Mouse (Mus musculus) G1E (cell line): ENCODE measurements around the gene Ccdc107. TPM values are rescaled to one million over a fixed set of nuclear protein-coding genes. Genes with fewer than 3 reads are reported as not detected.

ENCODE experiments used
- ATAC-seq: 2 replicates; pipeline ENCODE4 v1.8.0; 2016; ENCODE audit warnings: mild to moderate bottlenecking; ENCODE audit not compliant: insufficient number of reproducible peaks, poor library complexity, low FRiP score, severe bottlenecking; ENCODE audit errors: extremely low read depth
- DNase-seq: peaks from one replicate; pipeline ENCODE4 v3.0.0; 2012; ENCODE audit warnings: low spot score
- H3K27me3 ChIP-seq: 2 replicates; pipeline ENCODE4 v1.6.1; 2012; ENCODE audit warnings: mild to moderate bottlenecking, low read length, inconsistent platforms; ENCODE audit not compliant: insufficient read depth
- H3K36me3 ChIP-seq: replicated peaks from 2 replicates; pipeline ENCODE3; 2012; ENCODE audit warnings: mild to moderate bottlenecking, inconsistent platforms
- H3K4me1 ChIP-seq: 2 replicates; pipeline ENCODE4 v1.6.1; 2012; ENCODE audit warnings: low read depth, low read length, inconsistent platforms, mixed read lengths; ENCODE audit not compliant: insufficient read depth
- H3K4me3 ChIP-seq: 2 replicates; pipeline ENCODE4 v1.5.1; 2012; ENCODE audit warnings: low read depth, mild to moderate bottlenecking, inconsistent platforms, low read length, moderate library complexity, mixed read lengths
- H3K9me3 ChIP-seq: replicated peaks from 2 replicates; pipeline ENCODE4 v1.6.1; 2012; ENCODE audit warnings: inconsistent platforms
- CTCF ChIP-seq: IDR thresholded peaks from 2 replicates; pipeline ENCODE4 v1.5.1; 2012; ENCODE audit warnings: low read depth, low read length, inconsistent platforms, mixed read lengths
- GATA1 ChIP-seq: IDR thresholded peaks from 2 replicates; pipeline ENCODE4 v1.6.1; 2012; ENCODE audit warnings: borderline replicate concordance, low read length, inconsistent platforms, mixed read lengths
- GATA2 ChIP-seq: IDR thresholded peaks from 2 replicates; pipeline ENCODE4 v1.6.1; 2012; ENCODE audit warnings: low read depth, low read length, inconsistent platforms, borderline replicate concordance
- POLR2AphosphoS5 ChIP-seq: IDR thresholded peaks from 2 replicates; pipeline ENCODE4 v1.6.1; 2012; ENCODE audit warnings: low read depth, low read length, inconsistent platforms; ENCODE audit not compliant: insufficient replicate concordance
- TAL1 ChIP-seq: conservative IDR thresholded peaks from 2 replicates; pipeline ENCODE4 v1.6.1; 2012; ENCODE audit warnings: low read depth, low read length, inconsistent platforms, mixed read lengths
- polyA plus RNA-seq: library from polyadenylated mRNA; stranded (reverse); fragments of >175 nt; gene quantifications from 2 replicates; pipeline ENCODE4 v1.2.3, GENCODE M21; 2012
- total RNA-seq, 2 experiments: library from RNA; stranded (forward) in 1 of 2; stranded (reverse) in 1 of 2; fragments of 200-1000 nt in 1 of 2; fragments of >200 nt in 1 of 2; fragmentation: Nextera tagmentation in 1 of 2; gene quantifications; 2 replicates each; pipeline ENCODE4 v1.2.3; 2014 to 2017

Ccdc107 gene
- total and polyA plus RNA-seq, 3 experiments, result 25.2 to 72.0 (median 28.3) TPM

DNA sequence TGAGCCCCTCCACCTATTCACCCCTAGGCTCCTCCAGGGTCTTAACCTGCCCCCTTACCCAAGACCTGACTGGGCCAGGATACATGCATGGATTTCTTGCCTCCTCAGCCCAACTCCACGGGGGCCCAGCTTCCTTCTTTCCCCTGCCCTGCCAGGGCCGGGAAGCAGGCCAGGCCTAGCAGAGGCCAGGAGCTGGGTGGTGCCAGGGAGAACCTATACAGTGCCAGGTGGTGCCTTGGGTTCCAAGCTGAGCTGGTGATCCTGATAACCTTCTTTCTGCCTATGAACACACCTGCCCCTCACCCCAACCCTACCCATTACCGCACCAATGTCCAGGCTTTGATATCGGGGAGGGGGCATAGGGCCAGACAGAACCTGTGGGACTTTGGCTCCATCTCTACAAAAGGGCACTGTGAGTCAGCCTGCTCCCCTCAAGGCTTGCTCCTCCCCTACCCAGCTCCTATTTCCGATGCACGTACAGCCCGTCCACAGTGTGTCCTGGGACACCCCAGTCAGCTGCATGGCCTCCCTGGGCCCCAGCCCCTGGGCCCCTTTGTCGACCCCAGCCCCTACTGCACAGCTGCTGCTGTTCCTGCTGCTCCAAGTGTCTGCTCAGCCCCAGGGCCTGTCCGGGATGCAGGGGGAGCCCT lies 14.0 kb downstream of the Ccdc107 start, which contains the start of gene Car9:
Car9 (plus strand) TSS at position 431 of the 650 bp plus-strand sequence.
- Histone ChIP-seq H3K36me3 (no peaks in the 10 kb centered on the region), H3K27me3 (peaks cover 46% of the 10 kb centered on the region), H3K4me1 (peaks cover 15% of the 10 kb centered on the region), H3K9me3 (no peaks in the 10 kb centered on the region), H3K4me3 (no peak within 1 kb of the TSS)
- no peak for ATAC-seq
- TF ChIP-seq GATA2 (no peak), TAL1 (no peak), GATA1 (no peak), POLR2AphosphoS5 (no peak), CTCF (no peak)
- DNase-seq, result no peak

DNA sequence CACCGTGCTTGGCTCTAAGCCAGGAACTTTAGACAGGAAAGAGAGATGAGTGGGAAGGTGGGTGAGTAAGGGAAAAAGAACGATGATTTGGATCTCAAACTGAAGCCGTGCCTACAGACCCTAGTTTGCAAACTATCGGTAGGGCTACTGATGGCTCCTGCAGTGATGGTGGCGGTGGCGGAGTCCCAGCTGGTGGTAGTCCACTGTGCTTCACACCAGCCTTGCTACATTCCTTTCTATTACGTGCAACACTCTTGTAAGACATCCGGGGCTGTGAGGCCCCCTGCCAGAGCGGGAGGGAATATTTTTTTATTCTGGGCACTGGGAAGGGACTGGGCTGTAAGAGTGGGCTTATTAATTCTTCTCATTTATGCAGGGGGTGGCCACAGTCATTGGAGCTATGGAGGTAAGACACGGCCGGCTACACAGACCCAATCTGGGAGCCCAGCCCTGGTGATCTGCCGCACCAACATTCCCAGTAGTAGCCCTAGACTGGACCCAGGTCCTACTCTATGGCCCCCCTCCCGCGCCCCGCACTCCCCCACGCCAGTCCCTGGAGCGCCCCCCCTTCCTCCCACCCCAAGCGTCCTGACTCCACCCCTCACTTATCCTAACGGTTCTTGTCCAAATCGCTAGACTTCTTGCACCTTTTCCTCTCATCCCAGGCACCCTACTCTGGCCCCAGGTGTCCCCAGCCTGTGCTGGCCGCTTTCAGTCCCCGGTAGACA lies 15.4 kb downstream of the Ccdc107 start:
- peaks cover 52% of the 10 kb centered on the region for H3K27me3 ChIP-seq
- ATAC-seq (no peak), DNase-seq (no peak)
- TF ChIP-seq CTCF (no peak), TAL1 (no peak), GATA1 (no peak), POLR2AphosphoS5 (no peak), GATA2 (no peak)
- no peaks in the 10 kb centered on the region for H3K36me3 ChIP-seq
- H3K4me1 ChIP-seq, result peaks cover 9% of the 10 kb centered on the region
- no peak overlapping the region for H3K4me3 ChIP-seq
- H3K9me3 ChIP-seq, result no peaks in the 10 kb centered on the region

DNA sequence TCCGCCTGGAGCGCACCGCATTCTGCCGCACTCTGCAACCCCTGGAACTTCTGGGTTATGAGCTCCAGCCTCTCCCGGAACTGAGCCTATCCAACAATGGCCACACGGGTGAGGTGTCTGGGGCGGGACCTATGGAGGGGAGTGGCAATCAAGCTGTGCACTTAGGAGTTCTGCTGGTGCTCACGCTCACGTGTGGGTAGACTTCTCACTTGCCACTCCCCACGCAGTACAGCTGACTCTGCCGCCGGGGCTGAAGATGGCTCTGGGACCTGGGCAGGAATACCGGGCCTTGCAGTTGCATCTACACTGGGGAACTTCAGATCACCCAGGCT lies 15.9 kb downstream of the Ccdc107 start:
- peaks cover 9% of the 10 kb centered on the region for H3K4me1 ChIP-seq
- DNase-seq, result no peak

DNA sequence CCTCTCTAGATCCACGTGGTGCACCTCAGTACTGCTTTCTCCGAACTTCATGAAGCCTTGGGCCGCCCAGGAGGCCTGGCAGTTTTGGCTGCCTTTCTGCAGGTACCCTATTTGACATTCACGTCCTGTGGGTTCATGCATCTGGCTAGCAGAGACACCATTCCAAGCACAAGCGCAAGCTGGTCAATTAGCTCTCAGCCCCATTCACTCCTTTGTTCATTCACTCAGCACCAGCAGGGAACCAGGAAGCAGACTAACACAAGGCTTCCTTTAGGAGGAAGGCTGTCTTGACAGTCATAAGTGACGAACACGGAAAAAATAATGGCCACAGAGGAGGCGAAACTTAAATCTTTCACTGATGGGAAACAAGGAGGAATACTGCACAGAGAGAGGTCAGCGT lies 16.4 kb downstream of the Ccdc107 start:
- ATAC-seq, result no peak
- H3K9me3 ChIP-seq, result no peaks in the 10 kb centered on the region
- no peak for DNase-seq
- TF ChIP-seq GATA2, result no peak
- no peak for TF ChIP-seq POLR2AphosphoS5
- TF ChIP-seq TAL1, result no peak
- TF ChIP-seq GATA1, result no peak
- no peak for TF ChIP-seq CTCF
- H3K27me3 ChIP-seq, result peaks cover 55% of the 10 kb centered on the region
- H3K36me3 ChIP-seq, result no peaks in the 10 kb centered on the region
- peaks cover 5% of the 10 kb centered on the region for H3K4me1 ChIP-seq
- H3K4me3 ChIP-seq, result no peak overlapping the region

More for the DNA sequence above, 15.9 kb downstream of the Ccdc107 start:
- TF ChIP-seq GATA2, result no peak
- no peak for TF ChIP-seq GATA1
- TF ChIP-seq CTCF, result no peak
- no peak for TF ChIP-seq POLR2AphosphoS5
- TF ChIP-seq TAL1, result no peak
- Histone ChIP-seq H3K36me3 (no peaks in the 10 kb centered on the region), H3K4me3 (no peak overlapping the region), H3K9me3 (no peaks in the 10 kb centered on the region), H3K27me3 (peaks cover 52% of the 10 kb centered on the region)
- no peak for ATAC-seq

DNA sequence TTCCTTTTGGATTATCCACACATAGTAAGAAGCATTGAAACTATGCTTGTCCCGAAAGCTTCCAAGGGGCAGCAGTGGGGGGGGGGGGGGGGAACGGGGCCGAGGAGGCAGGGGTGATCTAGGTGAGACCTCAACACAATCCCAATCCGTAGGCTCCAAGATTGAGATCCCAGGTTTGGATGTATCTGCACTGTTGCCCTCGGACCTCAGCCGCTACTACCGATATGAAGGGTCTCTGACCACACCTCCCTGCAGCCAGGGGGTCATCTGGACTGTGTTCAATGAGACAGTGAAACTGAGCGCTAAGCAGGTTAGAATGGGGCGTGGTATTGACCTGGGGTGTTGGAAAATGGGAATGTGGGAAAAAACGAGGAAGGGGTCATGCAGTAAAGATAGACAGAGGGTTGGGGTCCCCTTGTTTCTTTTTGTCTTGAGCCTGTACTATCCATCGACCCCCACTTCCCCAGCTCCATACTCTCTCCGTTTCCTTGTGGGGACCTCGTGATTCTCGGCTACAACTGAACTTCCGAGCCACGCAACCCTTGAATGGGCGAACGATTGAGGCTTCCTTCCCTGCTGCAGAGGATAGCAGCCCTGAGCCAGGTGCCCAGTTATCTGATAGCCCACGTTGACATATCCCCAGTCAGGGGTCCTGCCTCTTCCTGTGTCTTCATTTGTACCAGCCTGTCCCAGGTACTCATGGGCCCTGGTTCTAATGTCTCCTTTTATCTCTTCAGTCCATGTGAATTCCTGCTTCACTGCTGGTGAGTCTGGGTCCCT lies 19.2 kb downstream of the Ccdc107 start:
- DNase-seq (no peak), ATAC-seq (no peak)
- Histone ChIP-seq H3K4me3 (no peak overlapping the region), H3K27me3 (peaks cover 62% of the 10 kb centered on the region), H3K36me3 (no peaks in the 10 kb centered on the region), H3K4me1 (peaks cover 5% of the 10 kb centered on the region), H3K9me3 (no peaks in the 10 kb centered on the region)
- TF ChIP-seq GATA2, result no peak
- TF ChIP-seq GATA1, result no peak
- TF ChIP-seq TAL1, result no peak
- TF ChIP-seq POLR2AphosphoS5, result no peak
- no peak for TF ChIP-seq CTCF

DNA sequence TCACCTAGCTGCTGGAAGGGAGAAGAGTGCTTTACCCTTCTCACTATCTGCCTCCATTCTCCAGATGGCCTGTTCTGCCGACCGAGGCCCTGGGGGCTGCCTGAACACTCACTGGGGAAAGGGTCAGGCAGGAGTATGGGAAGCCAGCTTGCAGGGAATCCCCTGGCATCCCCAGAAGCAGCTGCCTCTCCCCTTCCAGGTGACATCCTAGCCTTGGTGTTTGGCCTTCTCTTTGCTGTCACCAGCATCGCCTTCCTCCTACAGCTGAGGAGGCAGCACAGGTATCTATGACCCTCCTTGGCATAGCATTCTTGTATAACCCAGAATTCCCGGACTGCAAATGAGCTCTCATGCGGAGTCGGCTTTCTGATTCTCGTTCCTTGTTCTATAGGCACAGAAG lies 20.0 kb downstream of the Ccdc107 start:
- TF ChIP-seq GATA1, result no peak
- TF ChIP-seq TAL1, result no peak
- TF ChIP-seq CTCF, result no peak
- TF ChIP-seq POLR2AphosphoS5, result no peak
- no peak for TF ChIP-seq GATA2
- H3K4me3 ChIP-seq, result no peak overlapping the region
- DNase-seq (no peak), ATAC-seq (no peak)
- H3K9me3 ChIP-seq, result no peaks in the 10 kb centered on the region
- peaks cover 5% of the 10 kb centered on the region; the same call in 1 of the 2 replicates for H3K4me1 ChIP-seq
- peaks cover 61% of the 10 kb centered on the region for H3K27me3 ChIP-seq
- no peaks in the 10 kb centered on the region for H3K36me3 ChIP-seq
